Mouse (Mus musculus) neural tube, embryonic 14.5 days (tissue): ENCODE results near the gene Pnkd. TPM values are rescaled to one million over a fixed set of nuclear protein-coding genes. Genes with fewer than 3 reads are reported as not detected.

Experiments used
- ATAC-seq: fragments of 200-750 bp; cut with Nextera tagmentation; 2 replicates; pipeline ENCODE4 v1.8.0; 2017; ENCODE audit warnings: low read depth, mild to moderate bottlenecking, moderate TSS enrichment, moderate library complexity
- H3K27ac ChIP-seq: fragments of 300-500 bp; sonication (generic); 2 replicates; pipeline ENCODE4 v1.5.1; 2014; ENCODE audit warnings: low read depth, mild to moderate bottlenecking, control low read depth, low read length, moderate library complexity, mixed read lengths
- H3K27me3 ChIP-seq: fragments of 300-500 bp; sonication (generic); 2 replicates; pipeline ENCODE4 v1.6.1; 2014; ENCODE audit warnings: low read length; ENCODE audit not compliant: control insufficient read depth, insufficient read depth
- H3K36me3 ChIP-seq: fragments of 300-500 bp; sonication (generic); 2 replicates; pipeline ENCODE4 v1.6.1; 2014; ENCODE audit warnings: low read length, mixed read lengths; ENCODE audit not compliant: control insufficient read depth, insufficient read depth
- H3K4me1 ChIP-seq: fragments of 300-500 bp; sonication (generic); 2 replicates; pipeline ENCODE4 v1.6.1; 2014; ENCODE audit warnings: low read length; ENCODE audit not compliant: control insufficient read depth, insufficient read depth
- H3K4me2 ChIP-seq: fragments of 300-500 bp; sonication (generic); 2 replicates; pipeline ENCODE4 v1.6.1; 2014; ENCODE audit warnings: mild to moderate bottlenecking, low read depth, low read length, control low read depth
- H3K4me3 ChIP-seq: fragments of 300-500 bp; sonication (generic); 2 replicates; pipeline ENCODE4 v1.5.1; 2014; ENCODE audit warnings: low read depth, low read length, control low read depth, mixed read lengths
- H3K9ac ChIP-seq: fragments of 300-500 bp; sonication (generic); replicated peaks from 2 replicates; pipeline ENCODE4 v1.6.1; 2014; ENCODE audit warnings: low read depth, mild to moderate bottlenecking, control low read depth, low read length, mixed read lengths
- H3K9me3 ChIP-seq: fragments of 300-500 bp; sonication (generic); 2 replicates; pipeline ENCODE4 v1.6.1; 2016; ENCODE audit warnings: low read length; ENCODE audit not compliant: control insufficient read depth
- WGBS: fragments of 180-500 bp; shearing (Covaris S2); extraction: QIAGEN DNeasy Blood & Tissue Kit; methylation state at CpG from one replicate; pipeline ENCODE4 v1.1.7; 2014; 5-methylcytosine and 5-hydroxymethylcytosine counted together
- polyA plus RNA-seq: library from polyadenylated mRNA; unstranded; fragments of >200 nt; fragmentation: Nextera tagmentation; extraction: Ambion mirVana; gene quantifications from 2 replicates; pipeline ENCODE4 v1.2.1, GENCODE M21; 2014

Pnkd gene
- polyA plus RNA-seq, 1 experiment from 2014 or later: 145 TPM

DNA sequence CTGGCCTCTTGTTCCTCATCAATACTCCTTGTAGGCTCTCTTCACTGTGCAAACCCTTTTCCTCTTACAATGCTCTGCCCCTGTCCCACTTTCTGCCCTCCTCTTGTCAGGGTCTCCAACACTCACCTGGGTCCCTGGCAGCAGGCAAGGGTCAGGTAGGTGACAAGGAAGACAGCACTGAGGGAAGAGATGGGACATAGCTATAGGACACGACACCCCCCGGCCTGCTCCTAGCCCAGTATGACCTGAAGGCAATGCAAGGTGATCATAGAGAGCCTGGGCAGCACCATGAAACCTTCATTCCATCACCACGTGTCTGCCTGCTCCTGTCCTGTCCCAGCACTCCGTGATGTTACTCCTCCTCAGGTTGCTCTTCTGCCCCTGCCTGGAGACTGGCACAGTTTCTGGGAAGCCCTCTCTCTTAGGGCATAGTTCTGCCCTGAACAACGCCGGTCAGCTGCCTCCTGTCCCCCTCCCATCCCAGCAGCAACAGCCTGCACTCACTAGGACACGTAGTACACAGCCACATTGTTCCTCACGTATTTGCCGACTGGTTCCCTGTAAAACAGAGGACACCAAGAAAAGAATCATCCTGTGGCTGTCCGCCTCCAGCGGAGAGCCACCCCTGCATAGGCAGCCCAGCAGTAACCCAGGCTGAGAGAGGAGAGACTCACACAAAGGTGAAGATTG is 7.7 kb downstream of the Pnkd start:
- H3K9ac ChIP-seq: no peak overlapping the region

DNA sequence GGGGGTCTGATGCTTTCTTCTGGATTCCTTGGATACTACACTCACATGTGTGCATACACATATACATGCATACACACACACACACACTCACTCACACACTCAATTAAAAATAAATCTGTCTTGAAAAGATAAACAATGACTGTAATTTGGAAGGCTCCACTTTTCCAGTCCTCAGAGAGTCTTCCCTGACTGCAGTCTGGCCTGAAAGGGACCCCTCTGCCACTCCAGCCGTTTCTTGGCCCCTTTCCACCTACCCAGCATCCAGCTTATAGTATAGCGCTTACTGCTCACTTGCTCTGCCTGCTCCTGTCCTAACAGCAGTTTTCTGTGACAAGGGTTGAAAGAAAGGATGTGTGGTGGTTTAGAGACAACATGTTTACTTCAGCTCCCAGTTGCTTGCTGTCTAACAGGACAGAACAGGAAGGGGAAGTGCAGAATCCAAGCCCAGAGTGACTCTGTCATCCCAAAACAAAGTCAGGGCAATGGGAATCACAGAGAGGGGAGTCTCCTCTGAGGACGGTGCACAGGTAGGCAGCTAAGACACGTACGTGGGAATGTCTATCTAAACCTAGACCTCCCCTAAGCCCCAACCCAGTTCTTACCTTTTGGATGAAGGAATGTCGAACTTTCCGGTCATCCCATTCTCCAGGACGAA is 8.7 kb downstream of the Pnkd start:
- ATAC-seq: no peak
- H3K27me3 ChIP-seq: no peaks in the 10 kb centered on the region
- H3K4me1 ChIP-seq: peaks cover 13% of the 10 kb centered on the region; the same call in 1 of the 2 replicates
- peaks cover 3% of the 10 kb centered on the region; the same call in 1 of the 2 replicates for H3K36me3 ChIP-seq
- H3K4me3 ChIP-seq: no peak overlapping the region
- H3K9ac ChIP-seq: no peak overlapping the region
- no peak overlapping the region for H3K4me2 ChIP-seq
- no peak overlapping the region for H3K27ac ChIP-seq
- 87% methylated on average over 8 of the region's 8 CpGs for WGBS
- no peaks in the 10 kb centered on the region for H3K9me3 ChIP-seq

More for the DNA sequence above, 7.7 kb downstream of the Pnkd start:
- WGBS: 88% methylated on average over 11 of the region's 11 CpGs
- ATAC-seq: no peak
- 0 out of 2 replicates have a peak, but pooled peaks cover 3% of the 10 kb centered on the region for H3K36me3 ChIP-seq
- no peak overlapping the region for H3K4me3 ChIP-seq
- no peak overlapping the region for H3K4me2 ChIP-seq
- no peak overlapping the region for H3K27ac ChIP-seq
- H3K4me1 ChIP-seq: peaks cover 13% of the 10 kb centered on the region; the same call in 1 of the 2 replicates
- H3K27me3 ChIP-seq: no peaks in the 10 kb centered on the region
- no peaks in the 10 kb centered on the region for H3K9me3 ChIP-seq

DNA sequence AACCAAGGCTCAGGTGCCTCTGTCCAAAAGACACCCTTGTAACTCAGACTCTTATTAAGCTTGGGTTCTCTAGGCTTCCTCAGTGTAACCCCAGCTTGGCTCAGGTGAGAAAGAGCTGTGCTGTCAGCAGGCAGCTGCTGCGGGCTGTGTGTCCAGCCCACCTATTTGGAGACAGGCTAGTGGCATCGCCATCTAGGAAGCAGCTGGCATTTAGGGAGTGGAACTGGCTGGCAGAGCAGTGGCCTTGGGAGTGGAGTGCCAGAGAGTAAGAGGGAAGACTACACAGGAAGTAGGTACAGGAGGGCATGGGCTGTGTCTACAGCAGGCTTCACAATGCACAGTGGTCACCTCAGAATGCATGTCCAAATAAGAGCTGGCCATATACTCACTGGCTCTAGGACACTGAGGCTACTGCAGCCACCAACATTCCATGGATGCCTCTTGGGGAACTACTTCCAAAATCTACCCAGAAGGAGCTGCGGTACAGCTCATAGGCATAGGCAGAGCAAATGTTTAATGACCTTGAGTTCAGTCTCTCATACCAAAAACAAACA is 9.4 kb downstream of the Pnkd start:
- H3K9me3 ChIP-seq: no peaks in the 10 kb centered on the region
- 88% methylated on average over 3 of the region's 3 CpGs for WGBS
- no peak overlapping the region for H3K4me3 ChIP-seq
- ATAC-seq: no peak
- no peak overlapping the region for H3K4me2 ChIP-seq
- H3K9ac ChIP-seq: no peak overlapping the region
- peaks cover 13% of the 10 kb centered on the region; the same call in 1 of the 2 replicates for H3K4me1 ChIP-seq
- no peaks in the 10 kb centered on the region for H3K27me3 ChIP-seq
- H3K27ac ChIP-seq: no peak overlapping the region
- H3K36me3 ChIP-seq: peaks cover 3% of the 10 kb centered on the region; the same call in 1 of the 2 replicates

DNA sequence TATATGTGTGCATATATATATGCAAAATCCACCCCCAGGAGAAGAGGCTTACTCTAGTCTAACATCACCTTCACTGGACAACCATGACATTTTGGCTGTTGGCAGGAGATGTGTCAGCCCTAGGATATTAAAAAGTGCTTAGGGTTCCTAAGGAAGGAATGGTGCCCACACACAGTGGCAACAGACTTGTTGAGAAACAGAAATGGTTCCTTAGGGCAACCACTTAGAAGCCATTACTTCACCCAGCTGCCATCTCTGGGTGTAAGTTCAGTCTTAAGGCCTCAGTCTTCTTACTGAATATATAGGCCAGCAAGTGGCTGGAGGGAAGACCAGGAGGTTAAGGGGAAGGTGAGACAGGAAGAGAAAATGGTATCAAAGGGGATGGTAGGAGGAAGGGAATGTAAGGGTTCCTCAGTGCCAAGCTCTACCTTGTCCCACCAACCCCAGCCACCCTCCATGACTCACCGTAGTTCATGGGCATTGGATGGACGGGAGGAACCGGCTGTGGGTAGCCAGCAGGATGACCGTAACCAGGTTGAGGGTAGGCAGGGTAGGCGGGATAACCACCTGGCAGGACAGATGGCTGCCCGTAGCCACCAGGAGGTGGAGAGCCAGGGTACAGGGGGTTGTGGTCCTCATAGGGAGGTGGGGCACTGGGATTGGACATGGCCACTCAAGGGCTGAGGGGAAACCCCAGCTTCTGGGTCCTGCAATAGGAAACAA is 10.2 kb downstream of the Pnkd start:
- no peaks in the 10 kb centered on the region for H3K27me3 ChIP-seq
- peaks cover 3% of the 10 kb centered on the region; the same call in 1 of the 2 replicates for H3K36me3 ChIP-seq
- ATAC-seq: 0 out of 2 replicates have a peak, but pooled peaks have one; percentile 18
- H3K9ac ChIP-seq: no peak overlapping the region
- WGBS: 85% methylated on average over 6 of the region's 6 CpGs
- H3K27ac ChIP-seq: peak overlapping the region; percentile 82
- H3K4me2 ChIP-seq: no peak overlapping the region
- H3K4me1 ChIP-seq: peaks cover 13% of the 10 kb centered on the region; the same call in 1 of the 2 replicates
- H3K9me3 ChIP-seq: no peaks in the 10 kb centered on the region
- H3K4me3 ChIP-seq: no peak overlapping the region

DNA sequence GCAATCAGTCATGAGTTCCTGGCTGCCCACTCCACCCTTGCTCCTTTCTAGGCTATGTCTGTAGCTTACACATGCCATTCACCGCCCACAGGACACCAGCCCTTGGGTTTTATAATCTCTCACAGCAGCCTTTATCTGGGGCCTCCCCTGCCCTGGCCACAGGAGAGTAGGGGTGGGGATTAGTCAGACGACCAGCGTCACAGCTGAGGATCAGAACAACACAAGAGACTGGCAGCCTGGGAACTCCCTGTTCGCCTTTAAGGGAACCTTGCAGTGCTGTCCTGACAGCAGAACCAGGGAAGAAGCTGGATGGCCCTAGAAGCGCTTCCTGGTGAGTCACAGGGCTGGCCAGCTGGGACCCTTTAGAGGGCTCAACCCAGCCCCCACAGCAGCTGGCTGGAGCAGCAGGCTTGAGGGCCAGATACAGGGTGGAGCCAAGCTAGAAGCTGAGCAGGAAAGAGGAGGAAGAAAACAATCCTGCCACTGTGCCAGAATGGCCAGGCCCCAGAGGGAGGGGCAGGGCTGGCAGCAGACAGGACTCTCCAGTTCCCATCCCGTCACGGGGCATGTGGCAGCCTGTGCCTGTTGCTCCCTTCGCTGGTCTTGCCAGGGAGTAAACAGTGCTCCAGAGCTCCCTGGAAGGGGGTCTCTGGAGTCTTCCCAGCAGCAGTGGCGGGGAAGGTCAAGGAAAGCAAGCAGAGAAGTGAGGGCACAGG is 10.9 kb downstream of the Pnkd start:
- Histone ChIP-seq H3K9ac (0 out of 2 replicates have a peak overlapping the region, but pooled peaks have one; percentile 21), H3K9me3 (no peaks in the 10 kb centered on the region), H3K36me3 (peaks cover 3% of the 10 kb centered on the region; the same call in 1 of the 2 replicates), H3K4me2 (peak overlapping the region; percentile 22; the same call in 1 of the 2 replicates), H3K27ac (peak overlapping the region; percentile 82), H3K27me3 (no peaks in the 10 kb centered on the region), H3K4me1 (peaks cover 10% of the 10 kb centered on the region; the same call in 1 of the 2 replicates), H3K4me3 (no peak overlapping the region)
- 16% methylated on average over 9 of the region's 9 CpGs for WGBS
- peak; percentile 88 for ATAC-seq

DNA sequence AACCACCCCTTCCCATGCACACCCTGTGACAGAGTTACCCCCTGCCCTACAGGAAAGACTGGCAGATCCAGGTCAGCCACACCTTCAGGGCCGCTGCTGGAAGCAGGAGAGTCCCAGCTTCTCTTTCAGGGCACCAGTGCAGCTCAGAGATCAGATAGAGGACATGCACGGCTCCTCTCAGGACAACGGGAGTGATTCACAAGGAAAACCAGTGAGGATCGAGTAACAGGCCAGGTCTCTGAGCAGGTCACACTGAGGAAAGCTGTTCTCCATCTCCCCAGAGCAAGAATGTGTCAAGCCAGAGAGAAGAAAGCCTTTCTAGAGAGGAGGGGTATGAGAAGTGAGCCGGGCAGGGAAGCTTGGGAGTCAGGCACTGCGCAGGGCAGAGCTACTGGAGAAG is 11.7 kb downstream of the Pnkd start:
- H3K36me3 ChIP-seq: peaks cover 3% of the 10 kb centered on the region; the same call in 1 of the 2 replicates
- peaks cover 10% of the 10 kb centered on the region; the same call in 1 of the 2 replicates for H3K4me1 ChIP-seq
- H3K4me2 ChIP-seq: peak overlapping the region; percentile 22; the same call in 1 of the 2 replicates
- no peak for ATAC-seq
- no peak overlapping the region for H3K4me3 ChIP-seq
- 70% methylated on average over 6 of the region's 6 CpGs for WGBS
- H3K27me3 ChIP-seq: no peaks in the 10 kb centered on the region
- no peak overlapping the region for H3K9ac ChIP-seq
- H3K9me3 ChIP-seq: no peaks in the 10 kb centered on the region
- peak overlapping the region; percentile 82 for H3K27ac ChIP-seq

DNA sequence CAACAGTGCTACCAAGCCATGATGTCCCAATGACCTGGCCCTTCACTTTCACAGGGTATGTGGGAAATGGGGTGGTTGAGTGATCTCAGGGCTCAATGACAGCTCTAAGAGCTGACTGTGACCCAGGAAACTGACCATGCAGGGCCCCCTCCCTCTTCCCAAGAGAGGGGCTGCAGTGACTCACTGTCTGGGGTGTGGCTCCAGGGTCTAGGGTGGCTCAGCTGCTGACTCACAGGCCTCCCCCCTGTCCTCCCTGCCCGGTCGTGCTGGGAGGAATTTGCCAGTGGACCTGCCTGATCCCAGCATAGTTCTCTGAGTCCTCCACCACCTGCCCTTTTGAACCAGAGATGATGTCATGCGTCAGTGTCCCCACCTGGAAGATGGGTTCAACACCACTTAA is 12.5 kb downstream of the Pnkd start:
- Histone ChIP-seq H3K4me1 (peaks cover 10% of the 10 kb centered on the region; the same call in 1 of the 2 replicates), H3K4me3 (no peak overlapping the region), H3K9me3 (no peaks in the 10 kb centered on the region), H3K9ac (no peak overlapping the region), H3K27ac (peak overlapping the region; percentile 16; the same call in 1 of the 2 replicates), H3K27me3 (no peaks in the 10 kb centered on the region), H3K36me3 (peaks cover 3% of the 10 kb centered on the region; the same call in 1 of the 2 replicates), H3K4me2 (no peak overlapping the region)
- WGBS: 86% methylated on average over 3 of the region's 3 CpGs
- no peak for ATAC-seq

DNA sequence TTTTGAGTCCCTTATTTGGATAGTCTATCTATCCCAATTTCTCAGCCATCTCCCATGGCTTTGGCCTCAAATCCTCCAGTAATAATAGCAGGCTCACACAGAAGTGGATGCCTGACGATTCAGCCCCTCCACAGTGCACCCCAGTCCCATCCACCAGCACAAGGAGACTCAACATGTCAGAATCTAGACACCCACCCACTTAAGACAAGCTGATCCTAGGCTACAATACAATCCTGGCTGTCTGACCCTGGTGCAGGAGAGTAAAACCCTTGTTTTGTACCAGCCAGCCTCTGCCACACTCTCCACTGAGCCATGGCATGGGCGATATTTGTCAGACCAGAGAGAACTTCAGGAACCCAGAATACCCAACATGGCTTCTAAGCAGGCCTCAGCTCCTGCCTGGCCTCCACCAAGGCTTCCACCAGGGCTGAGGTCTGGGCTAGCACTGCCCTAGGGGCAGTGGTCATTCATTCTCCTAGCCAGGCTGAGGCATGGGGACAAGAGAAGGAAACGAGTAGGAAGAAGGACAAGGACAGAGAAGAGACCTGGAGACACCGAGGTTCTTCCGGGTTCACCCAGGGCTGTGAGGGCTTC is 13.5 kb downstream of the Pnkd start:
- WGBS: 88% methylated on average over 5 of the region's 5 CpGs
- H3K9ac ChIP-seq: no peak overlapping the region
- ATAC-seq: no peak

More for the DNA sequence above, 13.5 kb downstream of the Pnkd start:
- Histone ChIP-seq H3K27me3 (no peaks in the 10 kb centered on the region), H3K9me3 (no peaks in the 10 kb centered on the region), H3K36me3 (peaks cover 3% of the 10 kb centered on the region; the same call in 1 of the 2 replicates), H3K4me3 (no peak overlapping the region), H3K27ac (no peak overlapping the region), H3K4me1 (peaks cover 10% of the 10 kb centered on the region; the same call in 1 of the 2 replicates), H3K4me2 (no peak overlapping the region)
